Mouse (Mus musculus) liver, postnatal 0 days (tissue): Measurements from ENCODE around the gene Stxbp5.

Experiments
- CTCF ChIP-seq: sonication (generic); IDR thresholded peaks from 2 replicates; pipeline ENCODE4 v1.5.1; 2016; ENCODE audit warnings: antibody characterized with exemption, low read depth
- EP300 ChIP-seq: IDR thresholded peaks from 2 replicates; pipeline ENCODE4 v1.6.1; 2016; ENCODE audit warnings: antibody characterized with exemption, low read depth, mild to moderate bottlenecking

GRCm38 (mm10) chr10:9818574-9818973 lies 82.3 kb downstream of the Stxbp5 start:
- TF ChIP-seq CTCF (no peak), EP300 (no peak)
